Mouse (Mus musculus): ENCODE results near the gene Kazald1.
A peak's percentile ranks its signal among the peaks of the same experiment; 100 is the strongest.

Gene Kazald1

DNA sequence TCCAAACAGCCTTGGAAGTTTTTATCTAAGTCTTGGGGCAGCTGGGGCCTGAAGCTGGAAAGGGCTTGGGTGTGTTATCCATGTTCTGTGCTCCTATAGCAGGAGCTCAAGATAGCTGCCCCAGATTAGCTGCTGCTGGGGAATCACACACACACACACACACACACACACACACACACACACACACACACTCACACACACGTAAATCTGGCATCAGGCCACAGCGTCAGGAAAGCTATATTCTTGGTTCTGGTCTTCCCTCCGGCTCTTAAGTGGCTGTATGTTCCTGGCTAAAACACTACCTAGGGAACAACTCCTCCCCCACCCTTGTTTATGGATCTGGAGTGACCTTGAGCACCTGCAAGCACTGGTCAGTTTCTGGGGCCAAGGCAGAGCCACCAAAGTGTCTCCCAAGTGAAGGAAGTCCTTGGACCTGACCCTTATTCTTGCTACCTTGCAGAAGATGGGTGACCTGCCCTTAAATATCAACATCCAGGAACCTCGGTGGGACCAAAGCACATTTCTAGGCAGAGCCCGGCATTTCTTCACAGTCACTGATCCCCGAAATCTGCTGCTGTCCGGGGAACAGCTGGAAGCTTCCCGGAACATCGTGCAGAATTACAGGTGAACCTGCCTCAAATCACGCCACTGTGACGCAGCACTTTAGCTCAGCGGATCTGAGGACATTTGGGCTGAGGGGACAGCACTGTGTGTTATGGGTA lies 26.2 kb upstream of the Kazald1 start:
- DNase-seq, result no peak

GRCm38 (mm10) chr19:45049523-45049922 lies 25.5 kb upstream of the Kazald1 start:
- DNase-seq, result no peak

- DNase-seq, result no peak
These were observed 21.6 kb upstream of the Kazald1 start for GRCm38 (mm10) chr19:45053451-45053850.

DNA sequence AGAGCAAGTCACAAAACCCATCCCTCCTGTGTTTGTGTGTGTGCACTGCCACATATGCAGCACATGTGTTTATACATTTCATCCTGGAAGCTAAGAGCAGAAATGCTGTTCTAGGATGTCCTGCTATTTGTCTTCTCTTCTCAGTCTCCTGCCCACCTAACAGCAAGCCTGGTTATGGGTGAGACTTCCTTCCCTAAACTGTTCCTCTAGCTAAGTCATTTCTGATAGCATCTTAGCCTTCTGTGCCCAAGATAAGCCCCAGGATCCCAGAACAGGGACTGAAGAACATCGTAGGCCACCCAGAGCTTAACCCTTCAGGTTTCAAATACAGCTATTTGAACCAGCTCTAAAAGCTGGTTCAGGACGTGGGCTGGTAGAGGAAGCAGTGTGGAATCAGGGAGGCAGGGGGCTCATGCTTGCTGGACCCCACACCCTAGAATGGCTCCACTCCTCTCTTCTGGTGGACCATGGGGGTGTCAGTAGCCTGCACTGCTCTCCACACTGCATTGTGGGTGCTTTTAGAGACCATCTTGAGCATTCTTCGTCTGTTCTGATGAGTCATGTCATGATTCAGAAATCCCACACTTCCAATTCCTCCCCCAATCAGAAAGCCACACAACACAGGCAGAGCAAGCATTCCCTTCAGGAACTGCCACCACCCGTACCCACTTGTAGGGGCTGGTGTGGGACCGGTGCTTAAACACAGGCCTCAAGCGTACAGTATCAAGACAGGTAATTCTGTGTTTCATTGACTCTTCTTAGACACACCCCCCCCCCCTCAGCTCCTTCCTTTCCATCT lies 19.9 kb upstream of the Kazald1 start:
- no peak for DNase-seq

DNA sequence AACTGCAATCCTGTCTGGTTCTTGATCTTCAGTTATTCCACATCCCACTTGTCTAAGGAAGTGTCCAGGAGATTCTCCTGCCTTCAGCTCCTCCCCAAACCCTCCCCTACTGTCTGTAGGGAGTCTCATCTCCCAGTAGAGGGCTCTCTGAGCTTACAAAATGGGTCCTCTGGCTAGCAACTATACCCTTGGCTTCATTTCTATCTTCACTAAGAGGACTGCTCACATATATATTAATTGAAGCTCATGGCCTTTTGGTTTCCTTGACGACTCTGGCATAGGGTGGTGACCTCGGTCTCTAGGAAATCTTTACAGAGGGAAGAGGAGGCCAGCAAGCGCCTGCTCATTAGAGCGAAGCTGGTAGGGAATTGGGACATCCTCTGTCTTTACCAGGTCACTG lies 18.7 kb upstream of the Kazald1 start:
- peak; percentile 80 for DNase-seq

DNA sequence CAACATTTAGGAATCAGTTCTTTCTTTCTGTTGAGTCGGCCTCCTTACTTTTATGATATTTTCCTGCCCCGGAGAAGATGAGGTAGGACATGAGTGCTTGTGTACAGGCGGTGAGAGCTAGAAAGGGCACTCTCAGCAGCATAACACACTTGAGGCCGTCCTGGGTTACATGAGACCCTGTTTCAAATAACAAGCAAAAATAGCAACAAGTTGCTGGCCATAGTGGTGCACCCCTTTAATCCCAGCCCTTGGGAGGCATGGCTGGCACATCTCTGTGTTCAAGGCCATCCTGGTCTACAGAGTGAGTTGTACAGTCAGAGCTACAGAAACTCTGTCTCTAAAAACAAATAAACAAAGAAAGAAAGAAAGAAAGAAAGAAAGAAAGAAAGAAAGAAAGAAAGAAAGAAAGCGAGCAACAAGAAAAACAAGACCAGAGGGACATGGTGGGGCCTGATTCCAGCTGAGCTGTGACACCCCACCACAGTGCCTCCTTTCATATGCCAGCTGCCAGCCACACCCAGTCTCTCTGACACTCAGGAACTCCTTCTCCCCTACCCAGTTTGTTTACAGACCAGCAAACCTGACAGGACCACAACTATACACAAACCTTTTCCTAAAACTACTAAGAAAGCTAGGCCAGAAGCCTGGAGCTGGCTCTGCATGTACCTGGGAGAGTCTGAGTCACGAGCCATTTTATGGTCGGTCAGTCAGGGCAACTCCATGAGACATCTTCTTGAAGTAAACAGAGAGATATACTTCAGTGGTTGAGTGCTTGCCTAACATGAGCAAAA lies 17.9 kb upstream of the Kazald1 start:
- peak; percentile 48 for DNase-seq

DNA sequence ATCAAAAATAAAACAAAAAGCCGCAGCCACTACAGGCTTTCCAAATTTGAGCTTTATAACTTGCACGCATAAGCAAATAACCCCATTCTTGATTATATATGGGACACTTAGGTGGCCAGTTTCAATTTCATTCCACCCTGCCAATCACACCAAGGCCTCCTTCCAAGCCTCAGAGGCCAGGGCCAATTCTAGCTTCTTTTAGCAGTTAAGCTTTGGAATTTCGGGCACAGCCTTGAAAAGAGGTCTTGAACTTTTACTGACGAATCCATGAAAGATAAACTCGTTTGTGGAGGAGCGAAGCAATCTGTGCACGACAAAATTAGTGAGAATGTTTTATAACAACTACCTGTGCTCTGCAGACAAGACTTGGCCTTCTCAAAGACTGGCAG lies 17.3 kb upstream of the Kazald1 start:
- DNase-seq, result peak; percentile 49

- DNase-seq, result peak; percentile 98
These were observed 16.8 kb upstream of the Kazald1 start for GRCm38 (mm10) chr19:45058113-45058839.

GRCm38 (mm10) chr19:45058841-45059240 lies 16.2 kb upstream of the Kazald1 start:
- DNase-seq, result no peak

DNA sequence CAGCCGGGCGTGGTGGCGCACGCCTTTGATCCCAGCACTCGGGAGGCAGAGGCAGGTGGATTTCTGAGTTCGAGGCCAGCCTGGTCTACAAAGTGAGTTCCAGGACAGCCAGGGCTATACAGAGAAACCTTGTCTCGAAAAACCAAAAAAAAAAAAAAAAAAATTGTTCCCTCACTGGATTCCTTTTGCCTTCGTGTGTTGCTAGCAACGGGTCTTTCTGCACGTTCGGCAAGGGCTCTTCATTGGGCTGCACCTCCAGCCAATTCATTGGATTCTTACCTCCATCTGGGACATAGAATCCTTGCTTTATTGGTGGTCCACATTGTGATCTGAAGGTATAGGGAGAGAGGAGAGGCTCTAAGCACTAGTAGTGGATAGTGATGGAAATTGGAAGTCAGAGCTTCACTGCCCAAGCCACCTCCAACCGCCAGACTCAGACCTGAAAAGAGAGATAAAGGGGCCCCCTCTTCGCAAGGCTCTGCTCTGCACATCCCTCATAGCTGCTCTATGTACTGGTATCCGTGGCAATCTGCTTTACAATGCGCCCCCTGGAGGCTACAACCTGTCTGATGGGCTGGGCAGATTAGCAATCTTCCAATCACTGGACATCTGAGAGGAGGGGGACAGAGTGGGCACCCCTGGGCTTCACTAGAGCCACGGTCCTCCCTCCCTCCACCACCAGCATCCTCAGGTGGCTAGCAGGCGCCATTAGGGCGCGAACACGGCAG lies 11.3 kb upstream of the Kazald1 start:
- DNase-seq, result peak; percentile 55

GRCm38 (mm10) chr19:45065226-45065625 lies 9.8 kb upstream of the Kazald1 start:
- no peak for DNase-seq

DNA sequence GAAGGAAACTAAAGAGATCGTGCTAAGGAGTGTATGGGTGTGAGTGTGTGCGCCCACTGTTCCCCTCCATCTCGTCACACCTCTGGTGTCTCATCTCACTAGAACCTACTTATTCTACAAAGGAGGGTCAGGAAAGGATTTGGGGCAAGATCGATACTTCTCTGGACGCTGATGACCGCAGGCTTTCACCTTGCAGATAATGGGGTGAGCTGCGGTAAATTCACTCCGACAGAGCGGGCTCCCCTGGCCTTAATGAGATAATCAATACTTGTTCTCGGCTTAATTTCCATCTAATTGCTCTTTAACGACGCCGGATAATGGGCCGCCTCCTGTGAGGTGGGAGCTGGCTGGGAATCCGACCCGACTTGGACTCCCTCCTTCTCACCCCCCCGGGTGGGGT lies 7.9 kb upstream of the Kazald1 start:
- no peak for DNase-seq

GRCm38 (mm10) chr19:45067758-45068510 lies 7.1 kb upstream of the Kazald1 start:
- DNase-seq, result no peak

GRCm38 (mm10) chr19:45073871-45074542 lies 1.0 kb upstream of the Kazald1 start:
- peak; percentile 93 for DNase-seq

- no peak for DNase-seq
These were observed 438 bp downstream of the Kazald1 start for GRCm38 (mm10) chr19:45075323-45076035.

DNA sequence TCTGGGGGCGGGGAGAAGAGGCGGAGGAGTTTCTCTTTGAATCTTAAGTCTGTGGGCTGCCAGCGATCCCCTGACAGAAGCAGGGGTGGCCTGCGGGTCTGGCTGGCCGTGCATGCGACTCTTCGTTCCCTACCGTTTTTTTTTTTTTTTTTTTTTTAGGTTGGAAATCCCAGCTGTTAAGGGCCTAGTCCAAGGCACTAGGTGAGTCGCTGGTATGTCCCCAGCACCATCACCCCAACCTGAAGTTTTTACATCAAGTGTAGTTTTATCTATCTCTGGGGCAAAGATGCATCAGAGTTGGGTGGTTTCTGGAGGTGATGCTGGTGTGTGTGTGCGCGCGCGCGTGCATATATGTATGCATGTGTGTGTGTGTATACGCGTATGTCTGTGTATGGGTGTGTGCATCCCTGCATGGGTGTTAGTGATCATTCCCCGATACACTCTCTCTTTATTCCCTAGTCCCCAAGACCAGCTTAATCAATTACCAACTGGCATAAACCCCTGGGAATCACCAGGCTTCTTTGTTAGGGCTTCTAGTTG lies 1.1 kb downstream of the Kazald1 start:
- peak; percentile 64 for DNase-seq

DNA sequence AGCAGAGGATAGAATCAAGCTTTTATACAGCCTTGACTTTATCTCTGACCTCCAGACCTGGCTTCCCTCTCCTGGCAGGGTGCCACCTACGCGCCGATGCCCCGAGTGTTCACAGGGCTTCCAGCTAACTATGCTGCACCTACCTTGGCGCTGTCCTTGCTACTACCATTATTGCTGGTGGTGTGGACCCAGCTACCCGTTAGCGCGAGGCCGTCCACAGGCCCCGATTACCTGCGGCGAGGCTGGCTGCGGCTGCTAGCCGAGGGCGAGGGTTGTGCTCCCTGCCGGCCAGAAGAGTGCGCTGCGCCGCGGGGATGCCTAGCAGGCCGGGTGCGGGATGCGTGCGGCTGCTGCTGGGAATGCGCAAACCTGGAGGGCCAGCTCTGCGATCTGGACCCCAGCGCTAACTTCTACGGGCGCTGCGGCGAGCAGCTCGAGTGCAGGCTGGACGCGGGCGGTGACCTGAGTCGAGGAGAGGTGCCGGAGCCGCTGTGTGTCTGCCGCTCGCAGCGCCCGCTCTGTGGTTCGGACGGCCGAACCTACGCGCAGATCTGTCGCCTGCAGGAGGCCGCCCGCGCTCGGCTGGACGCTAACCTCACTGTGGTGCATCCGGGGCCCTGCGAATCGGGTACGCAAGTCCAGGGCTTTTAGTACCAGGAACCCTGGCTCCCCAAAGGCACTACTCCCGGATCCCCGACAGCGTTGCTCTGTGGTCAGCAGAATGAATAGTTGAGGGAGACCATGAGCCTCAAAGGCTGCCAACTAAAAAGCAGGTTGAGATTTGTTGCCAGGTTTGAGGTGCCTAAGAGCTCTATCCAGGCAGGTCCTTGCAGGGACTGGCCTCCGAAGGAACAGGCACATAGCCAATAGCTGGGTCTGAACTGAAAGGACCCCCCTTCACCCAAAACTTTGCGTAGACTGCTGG lies 1.8 kb downstream of the Kazald1 start:
- DNase-seq, result peak; percentile 81

All from lung, postnatal 10 days (tissue).